Mouse (Mus musculus) induced T-regulatory cell, adult 2 months (primary cell): ENCODE measurements around the gene Pex14.
"Not testable (repeated sequence)": the region's sequence is repeated elsewhere in the genome, so short reads cannot be mapped to it uniquely, and the experiment has no call there.

ENCODE experiments used
- DNase-seq: peaks from one replicate; pipeline ENCODE4 v3.0.0-alpha.2; 2012; ENCODE audit warnings: low read depth

Pex14 gene

GRCm38 (mm10) chr4:149103875-149104561 is 4.3 kb upstream of the Pex14 start, which contains the start of gene Dffa:
Gene Dffa, plus strand, starts transcription at chr4:149104146.
- DNase-seq = peak; percentile 93

- DNase-seq = no peak
Observed at GRCm38 (mm10) chr4:149101456-149101855, 1.8 kb upstream of the Pex14 start.

GRCm38 (mm10) chr4:149100449-149100848 is 773 bp upstream of the Pex14 start:
- not testable (repeated sequence) for DNase-seq

- no peak for DNase-seq
Observed at GRCm38 (mm10) chr4:149098571-149098970, 1.1 kb downstream of the Pex14 start.

- DNase-seq = no peak
Observed at GRCm38 (mm10) chr4:149097956-149098355, 1.7 kb downstream of the Pex14 start.

- DNase-seq = no peak
Observed at GRCm38 (mm10) chr4:149091364-149091763, 8.3 kb downstream of the Pex14 start.

- DNase-seq = no peak
Observed at GRCm38 (mm10) chr4:149085381-149085780, 14.3 kb downstream of the Pex14 start.

- DNase-seq = no peak
Observed at GRCm38 (mm10) chr4:149081528-149081927, 18.1 kb downstream of the Pex14 start.

GRCm38 (mm10) chr4:149080111-149080510 is 19.6 kb downstream of the Pex14 start:
- no peak for DNase-seq

GRCm38 (mm10) chr4:149079629-149080028 is 20.0 kb downstream of the Pex14 start:
- DNase-seq = no peak

GRCm38 (mm10) chr4:149078261-149078660 is 21.4 kb downstream of the Pex14 start:
- DNase-seq = no peak

GRCm38 (mm10) chr4:149075871-149076575 is 23.7 kb downstream of the Pex14 start:
- peak; percentile 89 for DNase-seq

GRCm38 (mm10) chr4:149075073-149075472 is 24.6 kb downstream of the Pex14 start:
- DNase-seq = no peak

GRCm38 (mm10) chr4:149066672-149067551 is 32.8 kb downstream of the Pex14 start:
- peak; percentile 31 for DNase-seq

GRCm38 (mm10) chr4:149064061-149064854 is 35.4 kb downstream of the Pex14 start:
- no peak for DNase-seq

GRCm38 (mm10) chr4:149062406-149063318 is 37.0 kb downstream of the Pex14 start:
- DNase-seq = no peak

GRCm38 (mm10) chr4:149061432-149061718 is 38.3 kb downstream of the Pex14 start:
- no peak for DNase-seq

- no peak for DNase-seq
Observed at GRCm38 (mm10) chr4:149060621-149061431, 38.9 kb downstream of the Pex14 start.

GRCm38 (mm10) chr4:149059713-149060112 is 40.0 kb downstream of the Pex14 start:
- DNase-seq = no peak

GRCm38 (mm10) chr4:149058298-149058697 is 41.4 kb downstream of the Pex14 start:
- no peak for DNase-seq
